Mouse (Mus musculus) lung, postnatal 10 days (tissue): ENCODE measurements around the gene Plxnb1.

ENCODE experiments used
- DNase-seq: peaks from one replicate; pipeline ENCODE4 v3.0.0; 2021

Gene Plxnb1

GRCm38 (mm10) chr9:109095137-109095982 lies at the start of gene Plxnb1:
TSS of gene Plxnb1 (plus strand) at chr9:109095389.
- peak; percentile 86 for DNase-seq

- peak; percentile 76 for DNase-seq
Measured at GRCm38 (mm10) chr9:109046306-109046705, 48.9 kb upstream of the Plxnb1 start.

GRCm38 (mm10) chr9:109049316-109049715 lies 45.9 kb upstream of the Plxnb1 start:
- no peak for DNase-seq

GRCm38 (mm10) chr9:109049996-109050673 lies 45.1 kb upstream of the Plxnb1 start:
- DNase-seq, result no peak

- DNase-seq, result no peak
Measured at GRCm38 (mm10) chr9:109050674-109050997, 44.6 kb upstream of the Plxnb1 start.

GRCm38 (mm10) chr9:109051011-109051501 lies 44.1 kb upstream of the Plxnb1 start:
- DNase-seq, result no peak

GRCm38 (mm10) chr9:109051651-109052489 lies 43.3 kb upstream of the Plxnb1 start:
- DNase-seq, result no peak

- no peak for DNase-seq
Measured at GRCm38 (mm10) chr9:109052490-109053260, 42.5 kb upstream of the Plxnb1 start.

GRCm38 (mm10) chr9:109053366-109053765 lies 41.8 kb upstream of the Plxnb1 start:
- no peak for DNase-seq

- DNase-seq, result no peak
Measured at GRCm38 (mm10) chr9:109053851-109054250, 41.3 kb upstream of the Plxnb1 start.

- DNase-seq, result peak; percentile 83
Measured at GRCm38 (mm10) chr9:109054712-109055111, 40.5 kb upstream of the Plxnb1 start.

- no peak for DNase-seq
Measured at GRCm38 (mm10) chr9:109055271-109056030, 39.7 kb upstream of the Plxnb1 start.

- no peak for DNase-seq
Measured at GRCm38 (mm10) chr9:109056081-109056690, 39.0 kb upstream of the Plxnb1 start.

- no peak for DNase-seq
Measured at GRCm38 (mm10) chr9:109056916-109057315, 38.3 kb upstream of the Plxnb1 start.

- DNase-seq, result no peak
Measured at GRCm38 (mm10) chr9:109057543-109057942, 37.6 kb upstream of the Plxnb1 start.

- no peak for DNase-seq
Measured at GRCm38 (mm10) chr9:109058006-109058765, 37.0 kb upstream of the Plxnb1 start.

- peak; percentile 94 for DNase-seq
Measured at GRCm38 (mm10) chr9:109059136-109059903, 35.9 kb upstream of the Plxnb1 start, which contains the start of gene Trex1. TSS of gene Trex1 (minus strand) at chr9:109059734.

GRCm38 (mm10) chr9:109060184-109060897 lies 34.8 kb upstream of the Plxnb1 start:
- DNase-seq, result no peak

GRCm38 (mm10) chr9:109060898-109061295 lies 34.3 kb upstream of the Plxnb1 start:
- no peak for DNase-seq
